Mouse (Mus musculus) spleen, adult 2 months (tissue): ENCODE data around the gene Ap3s2. TPM values are rescaled to one million over a fixed set of nuclear protein-coding genes. Genes with fewer than 3 reads are reported as not detected.

Experiments used
- DNase-seq, 2 experiments: peaks; one replicate each; pipeline versions ENCODE4 v3.0.0 to v3.0.0-alpha.2; 2012 to 2021; ENCODE audit warnings: low spot score in 2 of 2, low read depth in 1 of 2
- H3K27ac ChIP-seq: fragments of 200-500 bp; 2 replicates; pipeline ENCODE4 v1.5.1; 2012; ENCODE audit warnings: low read length, inconsistent platforms; ENCODE audit not compliant: insufficient read depth
- H3K27me3 ChIP-seq: fragments of 200-500 bp; 2 replicates; pipeline ENCODE4 v1.6.1; 2012; ENCODE audit warnings: mild to moderate bottlenecking, moderate library complexity, low read length, inconsistent platforms; ENCODE audit not compliant: control insufficient read depth, insufficient read depth
- H3K36me3 ChIP-seq: fragments of 200-500 bp; 2 replicates; pipeline ENCODE4 v1.6.1; 2012; ENCODE audit warnings: mild to moderate bottlenecking, low read length, inconsistent platforms; ENCODE audit not compliant: control insufficient read depth, insufficient read depth
- H3K4me1 ChIP-seq: fragments of 200-500 bp; 2 replicates; pipeline ENCODE4 v1.6.1; 2011; ENCODE audit warnings: inconsistent platforms; ENCODE audit not compliant: control insufficient read depth, insufficient read depth, insufficient read length
- H3K4me3 ChIP-seq: fragments of 200-500 bp; 2 replicates; pipeline ENCODE4 v1.5.1; 2011; ENCODE audit warnings: mild to moderate bottlenecking, inconsistent platforms; ENCODE audit not compliant: insufficient read depth, insufficient read length; ENCODE audit errors: extremely low read depth
- CTCF ChIP-seq: fragments of 200-500 bp; IDR thresholded peaks from 2 replicates; pipeline ENCODE4 v1.5.1; 2011; ENCODE audit warnings: mild to moderate bottlenecking, inconsistent platforms; ENCODE audit not compliant: insufficient read depth, insufficient read length, insufficient replicate concordance; ENCODE audit errors: extremely low read depth
- POLR2A ChIP-seq: fragments of 200-500 bp; IDR thresholded peaks from 2 replicates; pipeline ENCODE4 v1.6.1; 2011; ENCODE audit warnings: low read depth, low read length, inconsistent platforms
- WGBS: fragments of 180-500 bp; shearing (Covaris S2); methylation state at CpG from one replicate; pipeline ENCODE4 v1.1.7; 2018; 5-methylcytosine and 5-hydroxymethylcytosine counted together
- polyA plus RNA-seq: library from polyadenylated mRNA; depleted of rRNA; stranded (reverse); fragments of >200 nt; gene quantifications from 2 replicates; pipeline ENCODE4 v1.2.3, GENCODE M21; 2012

The Ap3s2 gene
- polyA plus RNA-seq, 1 experiment: 8.3 TPM

DNA sequence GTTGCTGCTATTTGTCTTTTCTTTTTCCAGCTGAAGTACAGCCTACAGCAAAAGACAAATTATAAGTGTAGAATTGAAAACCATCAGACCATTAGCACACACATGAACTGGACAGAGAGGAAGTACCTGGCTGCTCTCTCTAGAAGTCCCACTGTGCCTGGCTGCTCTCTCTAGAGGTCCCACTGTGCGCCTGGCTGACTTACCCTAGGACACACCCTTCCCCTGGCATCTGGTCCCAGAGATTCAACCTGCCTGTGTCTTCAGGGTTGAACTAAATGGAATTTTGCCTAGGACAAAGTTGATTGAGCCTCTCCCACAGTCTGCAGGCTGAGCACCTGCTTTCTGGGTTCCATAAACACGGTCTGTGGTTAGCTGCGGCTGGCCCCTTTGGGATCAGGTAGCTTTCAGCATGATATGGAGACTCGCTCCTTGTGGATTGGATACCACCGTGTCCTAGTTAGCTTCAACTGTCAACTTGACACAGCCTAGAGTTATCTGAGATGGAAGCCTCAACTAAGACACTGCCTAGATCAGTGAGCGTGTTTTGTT is 48.6 kb downstream of the Ap3s2 start:
- H3K27me3 ChIP-seq: no peaks in the 10 kb centered on the region
- no peak for DNase-seq
- H3K27ac ChIP-seq: no peak overlapping the region
- H3K4me3 ChIP-seq: no peak overlapping the region
- H3K36me3 ChIP-seq: no peaks in the 10 kb centered on the region
- TF ChIP-seq CTCF (no peak), POLR2A (no peak)
- no peaks in the 10 kb centered on the region for H3K4me1 ChIP-seq
- WGBS: 85% methylated on average over 6 of the region's 6 CpGs

GRCm38 (mm10) chr7:79869072-79869719 is 51.3 kb downstream of the Ap3s2 start:
- no peak overlapping the region for H3K4me3 ChIP-seq
- no peaks in the 10 kb centered on the region for H3K36me3 ChIP-seq
- no peak overlapping the region for H3K27ac ChIP-seq
- no peaks in the 10 kb centered on the region for H3K27me3 ChIP-seq
- no peak for DNase-seq
- no peaks in the 10 kb centered on the region for H3K4me1 ChIP-seq
- TF ChIP-seq CTCF: no peak
- 53% methylated on average over 6 of the region's 6 CpGs for WGBS

DNA sequence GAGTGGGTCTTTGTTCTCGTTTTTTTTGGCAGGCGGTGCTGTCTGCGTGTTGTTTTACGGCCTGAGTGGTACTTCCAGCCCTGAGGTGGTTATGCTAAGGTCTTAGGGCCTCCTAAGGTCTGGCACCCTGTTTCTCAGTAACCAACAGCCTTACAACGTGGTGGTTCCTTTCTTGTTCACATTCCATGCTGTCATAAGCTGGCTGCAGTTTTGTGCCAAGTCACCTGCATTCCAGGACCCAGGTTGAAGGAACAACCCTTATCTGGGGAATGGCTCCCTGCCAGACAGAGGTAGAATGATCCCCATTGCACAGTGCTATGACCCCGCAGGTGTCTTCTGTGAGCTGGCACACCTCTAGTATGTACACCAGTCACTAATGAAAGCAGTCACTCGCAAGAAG is 52.0 kb downstream of the Ap3s2 start:
- 83% methylated on average over 7 of the region's 7 CpGs for WGBS
- DNase-seq: no peak
- Histone ChIP-seq H3K27me3 (no peaks in the 10 kb centered on the region), H3K27ac (no peak overlapping the region), H3K36me3 (no peaks in the 10 kb centered on the region), H3K4me3 (no peak overlapping the region), H3K4me1 (no peaks in the 10 kb centered on the region)
- TF ChIP-seq CTCF (no peak), POLR2A (no peak)

GRCm38 (mm10) chr7:79867861-79868260 is 52.6 kb downstream of the Ap3s2 start:
- H3K27ac ChIP-seq: no peak overlapping the region
- TF ChIP-seq CTCF (no peak), POLR2A (no peak)
- no peaks in the 10 kb centered on the region for H3K36me3 ChIP-seq
- no peaks in the 10 kb centered on the region for H3K4me1 ChIP-seq
- no peak overlapping the region for H3K4me3 ChIP-seq
- H3K27me3 ChIP-seq: no peaks in the 10 kb centered on the region
- WGBS: 90% methylated on average over 13 of the region's 13 CpGs
- no peak for DNase-seq

GRCm38 (mm10) chr7:79866294-79867000 is 54.0 kb downstream of the Ap3s2 start:
- no peak for DNase-seq
- 89% methylated on average over 3 of the region's 3 CpGs for WGBS
- Histone ChIP-seq H3K36me3 (no peaks in the 10 kb centered on the region), H3K27me3 (no peaks in the 10 kb centered on the region), H3K4me1 (no peaks in the 10 kb centered on the region), H3K4me3 (no peak overlapping the region), H3K27ac (no peak overlapping the region)
- TF ChIP-seq CTCF (no peak), POLR2A (no peak)

DNA sequence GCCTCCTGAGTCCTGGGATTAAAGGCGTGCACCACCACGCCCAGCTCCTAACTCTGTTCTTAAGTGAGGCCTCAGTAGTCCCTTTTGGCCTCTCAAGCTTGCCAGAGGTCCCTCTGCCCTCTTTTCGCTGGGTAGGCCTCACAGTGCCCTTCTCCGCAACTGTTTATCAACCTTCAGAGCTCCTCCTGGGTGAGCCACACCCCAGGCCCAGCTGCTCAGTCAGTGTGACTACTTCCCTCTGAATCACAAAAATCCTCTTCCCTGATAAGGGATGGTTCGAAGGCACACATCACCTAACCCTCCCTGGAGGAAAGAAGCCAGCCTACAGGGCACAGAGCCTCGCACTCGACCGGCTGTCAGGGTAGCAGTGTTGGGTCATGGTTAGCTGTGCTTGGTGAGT is 58.7 kb downstream of the Ap3s2 start:
- H3K36me3 ChIP-seq: no peaks in the 10 kb centered on the region
- H3K27ac ChIP-seq: no peak overlapping the region
- no peaks in the 10 kb centered on the region for H3K4me1 ChIP-seq
- no peak overlapping the region for H3K4me3 ChIP-seq
- WGBS: 84% methylated on average over 8 of the region's 8 CpGs
- no peak for DNase-seq
- no peaks in the 10 kb centered on the region for H3K27me3 ChIP-seq
- TF ChIP-seq POLR2A: no peak
- TF ChIP-seq CTCF: no peak

GRCm38 (mm10) chr7:79860811-79861210 is 59.6 kb downstream of the Ap3s2 start, which contains the start of gene Anpep:
Gene Anpep, minus strand, starts transcription at chr7:79861059.
- Histone ChIP-seq H3K4me3 (no peak within 1 kb of the TSS), H3K4me1 (no peaks in the 10 kb centered on the region), H3K27me3 (no peaks in the 10 kb centered on the region), H3K27ac (no peak within 1 kb of the TSS), H3K36me3 (no peaks in the 10 kb centered on the region)
- no peak for DNase-seq
- no peak for TF ChIP-seq POLR2A
- TF ChIP-seq CTCF: no peak
- WGBS: 87% methylated on average over 9 of the region's 9 CpGs
